Mouse (Mus musculus): ENCODE measurements around the gene Zfp655.

GRCm38 (mm10) chr5:145202446-145202845, 29.1 kb upstream of the Zfp655 start:
- TF ChIP-seq CTCF (IDR thresholded peaks at IDR 0.05; ENCODE audit: low read depth, low read length) (no peak), POLR2A (IDR thresholded peaks at IDR 0.05; ENCODE audit: extremely low read depth, insufficient read depth, low read length) (no peak)

All from liver, adult 2 months (tissue).